Mouse (Mus musculus) gonadal fat pad, adult 2 months (tissue): ENCODE data around the gene Obox3. TPM values are rescaled to one million over a fixed set of nuclear protein-coding genes. Genes with fewer than 3 reads are reported as not detected.
"Not testable (repeated sequence)": the region's sequence is repeated elsewhere in the genome, so short reads cannot be mapped to it uniquely, and the experiment has no call there.

Experiments
- DNase-seq: peaks from one replicate; pipeline ENCODE4 v3.0.0-alpha.2; 2012; ENCODE audit warnings: low read depth
- polyA plus RNA-seq: library from polyadenylated mRNA; depleted of rRNA; stranded (reverse); fragments of >200 nt; gene quantifications from 2 replicates; pipeline ENCODE4 v1.2.3, GENCODE M21; 2012; rRNA removed

Gene Obox3
- polyA plus RNA-seq, result not detected in 2 replicates

DNA sequence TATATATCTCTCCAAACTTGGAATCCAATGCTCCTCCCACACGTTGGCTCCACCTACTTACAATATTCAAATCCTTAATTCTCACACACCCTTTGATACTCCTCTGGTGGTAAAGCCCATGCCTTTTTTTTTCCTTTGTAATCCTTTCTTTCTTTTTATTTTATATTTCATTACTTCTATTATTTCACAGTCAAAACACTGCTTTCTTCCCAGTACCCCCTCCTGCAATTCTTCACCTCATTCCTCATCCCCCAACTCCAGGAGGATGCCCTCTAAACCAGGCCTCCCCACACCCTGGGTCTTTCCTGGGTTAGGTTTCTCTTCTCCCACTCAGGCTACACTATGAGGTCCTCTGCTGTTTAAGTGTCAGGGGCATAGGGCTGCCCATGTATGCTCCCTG lies at the start of gene Obox3:
TSS of gene Obox3 (minus strand) at position 101 of the 400 bp plus-strand sequence.
- not testable (repeated sequence) for DNase-seq

DNA sequence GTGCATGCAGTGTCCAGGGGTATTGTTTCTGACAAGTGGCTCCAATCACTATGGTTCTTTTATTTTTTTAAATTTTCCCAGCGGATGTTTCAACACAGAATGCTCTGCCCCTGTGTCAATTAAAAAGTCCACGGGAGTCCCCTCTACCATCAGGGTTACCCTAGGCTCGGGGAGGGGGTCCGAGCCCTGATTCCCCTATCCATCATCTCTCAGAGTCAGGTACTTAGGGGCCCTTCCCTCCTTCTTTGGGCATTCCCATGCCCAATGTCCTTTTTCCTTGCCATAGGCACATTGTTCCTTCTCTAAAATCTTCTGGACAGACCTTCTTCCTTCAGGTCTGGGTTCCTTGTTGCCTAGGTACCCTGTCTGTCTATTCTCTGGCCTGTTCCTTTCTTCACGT lies 130.3 kb downstream of the Obox3 start:
- not testable (repeated sequence) for DNase-seq

Other genes with a start within 250 kb of the Obox3 start
- gene Obox5, start 110.2 kb upstream of the Obox3 start, polyA plus RNA-seq, result not detected in 2 replicates
- gene Obox6, start 199.8 kb upstream of the Obox3 start, polyA plus RNA-seq, result not detected in 2 replicates
- gene Crx, start 240.1 kb upstream of the Obox3 start, polyA plus RNA-seq, result not detected in 2 replicates
- gene Crxos, start 242.7 kb upstream of the Obox3 start, polyA plus RNA-seq, result not detected in 2 replicates